Mouse (Mus musculus) embryonic fibroblast, embryonic 13.5 days (primary cell): ENCODE measurements around the gene Usp42. TPM values are rescaled to one million over a fixed set of nuclear protein-coding genes. Genes with fewer than 3 reads are reported as not detected.

Experiments used
- H3K27ac ChIP-seq: 2 replicates; pipeline ENCODE4 v1.5.1; 2012; ENCODE audit warnings: low read length, control low read depth, inconsistent platforms; ENCODE audit not compliant: insufficient read depth
- H3K4me1 ChIP-seq: 2 replicates; pipeline ENCODE4 v1.6.1; 2011; ENCODE audit warnings: low read length; ENCODE audit not compliant: control insufficient read depth, insufficient read depth
- H3K4me3 ChIP-seq: 2 replicates; pipeline ENCODE4 v1.5.1; 2011; ENCODE audit warnings: mild to moderate bottlenecking, control low read depth, low read length; ENCODE audit not compliant: insufficient read depth
- CTCF ChIP-seq: IDR thresholded peaks from 2 replicates; pipeline ENCODE4 v1.5.1; 2011; ENCODE audit warnings: mild to moderate bottlenecking, control low read depth, low read length, moderate library complexity, borderline replicate concordance; ENCODE audit not compliant: insufficient read depth
- POLR2A ChIP-seq: IDR thresholded peaks from 2 replicates; pipeline ENCODE4 v1.6.1; 2011; ENCODE audit warnings: low read depth, mild to moderate bottlenecking, control low read depth, low read length, moderate library complexity
- polyA plus RNA-seq: library from polyadenylated mRNA; stranded (reverse); fragments of >200 nt; gene quantifications from 2 replicates; pipeline ENCODE4 v1.2.4, GENCODE M21; 2011; ENCODE audit warnings: low read depth; ENCODE audit not compliant: missing spikeins, insufficient read length

Usp42 gene
- polyA plus RNA-seq, 1 experiment, result 18.5 TPM

- H3K4me3 ChIP-seq, result no peak overlapping the region
- TF ChIP-seq CTCF (no peak), POLR2A (no peak)
- H3K27ac ChIP-seq, result peak overlapping the region; percentile 16
Observed at GRCm38 (mm10) chr5:143712011-143712800, 19.9 kb downstream of the Usp42 start.

GRCm38 (mm10) chr5:143711326-143711725 is 20.8 kb downstream of the Usp42 start:
- Histone ChIP-seq H3K4me3 (no peak overlapping the region), H3K4me1 (peaks cover 3% of the 10 kb centered on the region; the same call in 1 of the 2 replicates), H3K27ac (peak overlapping the region; percentile 16)
- no peak for TF ChIP-seq POLR2A
- peak; percentile 88 for TF ChIP-seq CTCF

More at GRCm38 (mm10) chr5:143712011-143712800, 19.9 kb downstream of the Usp42 start:
- peaks cover 3% of the 10 kb centered on the region; the same call in 1 of the 2 replicates for H3K4me1 ChIP-seq

GRCm38 (mm10) chr5:143706822-143707200 is 25.3 kb downstream of the Usp42 start:
- no peak overlapping the region for H3K4me3 ChIP-seq
- TF ChIP-seq CTCF (no peak), POLR2A (no peak)
- no peak overlapping the region for H3K27ac ChIP-seq
- peaks cover 3% of the 10 kb centered on the region; the same call in 1 of the 2 replicates for H3K4me1 ChIP-seq

- TF ChIP-seq POLR2A (no peak), CTCF (no peak)
- H3K4me3 ChIP-seq, result no peak overlapping the region
- H3K27ac ChIP-seq, result no peak overlapping the region
- no peaks in the 10 kb centered on the region for H3K4me1 ChIP-seq
Observed at GRCm38 (mm10) chr5:143706030-143706821, 25.9 kb downstream of the Usp42 start.

GRCm38 (mm10) chr5:143705659-143705982 is 26.5 kb downstream of the Usp42 start:
- Histone ChIP-seq H3K4me1 (no peaks in the 10 kb centered on the region), H3K4me3 (no peak overlapping the region), H3K27ac (no peak overlapping the region)
- no peak for TF ChIP-seq CTCF
- no peak for TF ChIP-seq POLR2A

GRCm38 (mm10) chr5:143704875-143705658 is 27.0 kb downstream of the Usp42 start:
- Histone ChIP-seq H3K4me1 (no peaks in the 10 kb centered on the region), H3K27ac (no peak overlapping the region), H3K4me3 (no peak overlapping the region)
- TF ChIP-seq CTCF (no peak), POLR2A (no peak)

- no peak for TF ChIP-seq CTCF
- TF ChIP-seq POLR2A, result no peak
- Histone ChIP-seq H3K27ac (no peak overlapping the region), H3K4me3 (no peak overlapping the region), H3K4me1 (no peaks in the 10 kb centered on the region)
Observed at GRCm38 (mm10) chr5:143701074-143701473, 31.0 kb downstream of the Usp42 start.

- no peak overlapping the region for H3K4me3 ChIP-seq
- H3K27ac ChIP-seq, result no peak overlapping the region
- no peaks in the 10 kb centered on the region for H3K4me1 ChIP-seq
- TF ChIP-seq POLR2A (no peak), CTCF (no peak)
Observed at GRCm38 (mm10) chr5:143700247-143700646, 31.8 kb downstream of the Usp42 start.

- Histone ChIP-seq H3K4me1 (no peaks in the 10 kb centered on the region), H3K4me3 (no peak overlapping the region), H3K27ac (no peak overlapping the region)
- no peak for TF ChIP-seq POLR2A
- no peak for TF ChIP-seq CTCF
Observed at GRCm38 (mm10) chr5:143698454-143698853, 33.6 kb downstream of the Usp42 start.

- H3K27ac ChIP-seq, result no peak overlapping the region
- no peaks in the 10 kb centered on the region for H3K4me1 ChIP-seq
- H3K4me3 ChIP-seq, result no peak overlapping the region
- TF ChIP-seq CTCF, result no peak
- no peak for TF ChIP-seq POLR2A
Observed at GRCm38 (mm10) chr5:143696323-143696722, 35.8 kb downstream of the Usp42 start.
